Mouse (Mus musculus) heart, embryonic 11.5 days (tissue): ENCODE measurements around the gene Dnmt3b. TPM values are rescaled to one million over a fixed set of nuclear protein-coding genes. Genes with fewer than 3 reads are reported as not detected.
"Not testable (repeated sequence)": the region's sequence is repeated elsewhere in the genome, so short reads cannot be mapped to it uniquely, and the experiment has no call there.

Source experiments
- ATAC-seq: fragments of 200-750 bp; cut with Nextera tagmentation; replicated peaks from 2 replicates; pipeline ENCODE4 v1.8.0; 2017; ENCODE audit warnings: moderate library complexity; ENCODE audit not compliant: insufficient number of reproducible peaks, low FRiP score, low TSS enrichment
- H3K27ac ChIP-seq: fragments of 300-500 bp; sonication (generic); 2 replicates; pipeline ENCODE4 v1.5.1; 2014; ENCODE audit warnings: mild to moderate bottlenecking, low read depth, low read length
- H3K27me3 ChIP-seq: fragments of 300-500 bp; sonication (generic); 2 replicates; pipeline ENCODE4 v1.6.1; 2014; ENCODE audit warnings: mild to moderate bottlenecking, low read length, mixed read lengths; ENCODE audit not compliant: control insufficient read depth, insufficient read depth
- H3K36me3 ChIP-seq: fragments of 300-500 bp; sonication (generic); 2 replicates; pipeline ENCODE4 v1.6.1; 2014; ENCODE audit warnings: mild to moderate bottlenecking, low read length, moderate library complexity, mixed read lengths; ENCODE audit not compliant: control insufficient read depth, insufficient read depth
- H3K4me1 ChIP-seq: fragments of 300-500 bp; sonication (generic); 2 replicates; pipeline ENCODE4 v1.6.1; 2014; ENCODE audit warnings: low read length; ENCODE audit not compliant: control insufficient read depth, insufficient read depth
- H3K4me2 ChIP-seq: fragments of 300-500 bp; sonication (generic); 2 replicates; pipeline ENCODE4 v1.6.1; 2014; ENCODE audit warnings: mild to moderate bottlenecking, moderate library complexity
- H3K4me3 ChIP-seq: fragments of 300-500 bp; sonication (generic); 2 replicates; pipeline ENCODE4 v1.5.1; 2014; ENCODE audit warnings: low read depth, low read length
- H3K9ac ChIP-seq: fragments of 300-500 bp; sonication (generic); 2 replicates; pipeline ENCODE4 v1.6.1; 2014; ENCODE audit warnings: mild to moderate bottlenecking, low read depth, low read length, moderate library complexity
- H3K9me3 ChIP-seq: fragments of 300-500 bp; sonication (generic); replicated peaks from 2 replicates; pipeline ENCODE4 v1.6.1; 2016; ENCODE audit warnings: low read length; ENCODE audit not compliant: control insufficient read depth
- WGBS: fragments of 180-500 bp; shearing (Covaris S2); extraction: QIAGEN DNeasy Blood & Tissue Kit; methylation state at CpG from one replicate; pipeline ENCODE4 v1.1.7; 2014; ENCODE audit not compliant: insufficient replicate concordance; 5-methylcytosine and 5-hydroxymethylcytosine counted together
- polyA plus RNA-seq: library from polyadenylated mRNA; unstranded; fragments of >200 nt; fragmentation: Nextera tagmentation; extraction: Ambion mirVana; gene quantifications from 2 replicates; pipeline ENCODE4 v1.2.1, GENCODE M21; 2014

Dnmt3b gene
- polyA plus RNA-seq, 1 experiment from 2014 or later = 7.3 TPM

GRCm38 (mm10) chr2:153648773-153649297 is 415 bp upstream of the Dnmt3b start:
- no peaks in the 10 kb centered on the region for H3K9me3 ChIP-seq
- ATAC-seq = no peak
- peak overlapping the region; percentile 86 for H3K4me3 ChIP-seq
- peak overlapping the region; percentile 98 for H3K4me2 ChIP-seq
- no peaks in the 10 kb centered on the region for H3K36me3 ChIP-seq
- H3K27me3 ChIP-seq = 0 out of 2 replicates have a peak, but pooled peaks cover 4% of the 10 kb centered on the region
- no peak overlapping the region for H3K27ac ChIP-seq
- peak overlapping the region; percentile 81 for H3K9ac ChIP-seq
- 22% methylated on average over 14 of the region's 14 CpGs for WGBS
- peaks cover 17% of the 10 kb centered on the region for H3K4me1 ChIP-seq

- Histone ChIP-seq H3K9ac (peak overlapping the region; percentile 81), H3K4me1 (peaks cover 17% of the 10 kb centered on the region), H3K9me3 (no peaks in the 10 kb centered on the region), H3K36me3 (no peaks in the 10 kb centered on the region), H3K4me2 (peak overlapping the region; percentile 98), H3K4me3 (peak overlapping the region; percentile 86), H3K27me3 (0 out of 2 replicates have a peak, but pooled peaks cover 4% of the 10 kb centered on the region), H3K27ac (no peak overlapping the region)
- no peak for ATAC-seq
- WGBS = 2% methylated on average over 28 of the region's 28 CpGs
Measured at GRCm38 (mm10) chr2:153650014-153650687, 901 bp downstream of the Dnmt3b start.

GRCm38 (mm10) chr2:153651681-153652080 is 2.4 kb downstream of the Dnmt3b start:
- ATAC-seq = no peak
- Histone ChIP-seq H3K27me3 (0 out of 2 replicates have a peak, but pooled peaks cover 4% of the 10 kb centered on the region), H3K4me2 (no peak overlapping the region), H3K27ac (no peak overlapping the region), H3K4me1 (peaks cover 17% of the 10 kb centered on the region), H3K9ac (no peak overlapping the region), H3K4me3 (no peak overlapping the region), H3K36me3 (no peaks in the 10 kb centered on the region), H3K9me3 (no peaks in the 10 kb centered on the region)
- WGBS = 29% methylated on average over 3 of the region's 3 CpGs

GRCm38 (mm10) chr2:153657659-153658058 is 8.4 kb downstream of the Dnmt3b start:
- not testable (repeated sequence) for H3K4me3 ChIP-seq, H3K4me1 ChIP-seq, H3K27me3 ChIP-seq, H3K27ac ChIP-seq, H3K36me3 ChIP-seq, H3K9me3 ChIP-seq, ATAC-seq, H3K4me2 ChIP-seq, H3K9ac ChIP-seq
- 80% methylated on average over 7 of the region's 8 CpGs for WGBS

GRCm38 (mm10) chr2:153660616-153661015 is 11.4 kb downstream of the Dnmt3b start:
- no peak overlapping the region for H3K27ac ChIP-seq
- H3K9me3 ChIP-seq = no peaks in the 10 kb centered on the region
- H3K27me3 ChIP-seq = no peaks in the 10 kb centered on the region
- no peaks in the 10 kb centered on the region for H3K4me1 ChIP-seq
- no peaks in the 10 kb centered on the region for H3K36me3 ChIP-seq
- no peak overlapping the region for H3K9ac ChIP-seq
- 30% methylated on average over 3 of the region's 3 CpGs for WGBS
- no peak overlapping the region for H3K4me2 ChIP-seq
- no peak overlapping the region for H3K4me3 ChIP-seq
- no peak for ATAC-seq

- no peaks in the 10 kb centered on the region for H3K9me3 ChIP-seq
- no peak overlapping the region for H3K27ac ChIP-seq
- ATAC-seq = no peak
- no peaks in the 10 kb centered on the region for H3K36me3 ChIP-seq
- whole genome bisulfite sequencing = 85% methylated on average over 7 of the region's 7 CpGs
- no peaks in the 10 kb centered on the region for H3K4me1 ChIP-seq
- no peak overlapping the region for H3K4me2 ChIP-seq
- H3K9ac ChIP-seq = no peak overlapping the region
- H3K4me3 ChIP-seq = no peak overlapping the region
- no peaks in the 10 kb centered on the region for H3K27me3 ChIP-seq
Measured at GRCm38 (mm10) chr2:153665401-153665800, 16.2 kb downstream of the Dnmt3b start.

GRCm38 (mm10) chr2:153668754-153669376 is 19.6 kb downstream of the Dnmt3b start:
- ATAC-seq = no peak
- Histone ChIP-seq H3K27ac (no peak overlapping the region), H3K4me3 (no peak overlapping the region), H3K27me3 (no peaks in the 10 kb centered on the region), H3K4me1 (no peaks in the 10 kb centered on the region), H3K9me3 (no peaks in the 10 kb centered on the region), H3K9ac (no peak overlapping the region), H3K36me3 (no peaks in the 10 kb centered on the region; the same call in 1 of the 2 replicates), H3K4me2 (no peak overlapping the region)
- 70% methylated on average over 7 of the region's 7 CpGs for WGBS

- H3K9ac ChIP-seq = no peak overlapping the region
- H3K4me2 ChIP-seq = no peak overlapping the region
- WGBS = 73% methylated on average over 5 of the region's 5 CpGs
- no peak for ATAC-seq
- no peaks in the 10 kb centered on the region for H3K4me1 ChIP-seq
- H3K4me3 ChIP-seq = no peak overlapping the region
- no peaks in the 10 kb centered on the region; the same call in 1 of the 2 replicates for H3K36me3 ChIP-seq
- no peaks in the 10 kb centered on the region for H3K27me3 ChIP-seq
- no peaks in the 10 kb centered on the region for H3K9me3 ChIP-seq
- H3K27ac ChIP-seq = no peak overlapping the region
Measured at GRCm38 (mm10) chr2:153670111-153670510, 20.9 kb downstream of the Dnmt3b start.
